Mouse (Mus musculus) ovary, postnatal 36 days (tissue): ENCODE data around the gene Cilp2.
A peak's percentile ranks its signal among the peaks of the same experiment; 100 is the strongest.

Source experiments
- DNase-seq: peaks from one replicate; pipeline ENCODE4 v3.0.0; 2022; ENCODE audit warnings: low spot score, mixed read lengths

The Cilp2 gene

DNA sequence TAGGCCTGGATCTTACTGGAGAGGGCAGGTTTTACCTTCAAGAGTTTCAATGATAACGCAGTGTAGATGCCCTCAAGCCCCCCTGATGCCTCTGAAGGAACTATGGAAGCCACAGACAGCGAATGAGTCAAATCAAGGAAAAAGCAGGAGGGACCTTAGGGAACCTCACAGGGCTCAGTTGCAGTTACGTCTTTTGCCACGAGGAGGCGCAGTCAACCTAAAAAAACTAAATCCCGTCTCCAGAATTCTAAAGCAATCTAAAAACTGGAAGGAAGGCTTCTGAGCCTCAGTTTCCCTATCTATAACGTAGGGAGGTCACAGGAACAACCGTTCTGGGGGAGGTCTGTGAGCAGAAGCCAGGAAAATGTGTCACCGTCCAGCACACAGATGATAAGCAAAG is 13.3 kb downstream of the Cilp2 start:
- DNase-seq = peak; percentile 46

GRCm38 (mm10) chr8:69870907-69871306 is 16.6 kb downstream of the Cilp2 start:
- no peak for DNase-seq

- no peak for DNase-seq
These were observed 17.3 kb downstream of the Cilp2 start for GRCm38 (mm10) chr8:69870003-69870765.

GRCm38 (mm10) chr8:69867696-69868326 is 19.7 kb downstream of the Cilp2 start:
- no peak for DNase-seq

DNA sequence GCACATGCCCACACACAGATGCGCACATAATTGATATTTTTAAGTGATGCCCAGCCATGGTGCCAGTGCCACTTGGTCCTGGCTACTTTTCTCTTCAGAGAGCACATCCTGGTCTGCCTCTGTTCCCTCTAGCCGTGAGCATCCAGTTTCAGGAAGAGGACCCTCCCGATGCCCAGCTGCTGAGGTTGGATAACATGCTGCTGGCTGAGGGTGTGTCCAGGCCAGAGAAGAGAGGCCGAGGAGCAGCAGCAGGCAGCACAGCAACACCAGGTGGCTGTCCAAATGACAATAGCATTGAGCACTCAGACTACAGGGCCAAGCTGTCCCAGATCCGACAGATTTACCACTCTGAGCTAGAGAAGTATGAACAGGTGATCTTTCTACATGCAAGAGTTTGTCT is 23.3 kb downstream of the Cilp2 start:
- no peak for DNase-seq

DNA sequence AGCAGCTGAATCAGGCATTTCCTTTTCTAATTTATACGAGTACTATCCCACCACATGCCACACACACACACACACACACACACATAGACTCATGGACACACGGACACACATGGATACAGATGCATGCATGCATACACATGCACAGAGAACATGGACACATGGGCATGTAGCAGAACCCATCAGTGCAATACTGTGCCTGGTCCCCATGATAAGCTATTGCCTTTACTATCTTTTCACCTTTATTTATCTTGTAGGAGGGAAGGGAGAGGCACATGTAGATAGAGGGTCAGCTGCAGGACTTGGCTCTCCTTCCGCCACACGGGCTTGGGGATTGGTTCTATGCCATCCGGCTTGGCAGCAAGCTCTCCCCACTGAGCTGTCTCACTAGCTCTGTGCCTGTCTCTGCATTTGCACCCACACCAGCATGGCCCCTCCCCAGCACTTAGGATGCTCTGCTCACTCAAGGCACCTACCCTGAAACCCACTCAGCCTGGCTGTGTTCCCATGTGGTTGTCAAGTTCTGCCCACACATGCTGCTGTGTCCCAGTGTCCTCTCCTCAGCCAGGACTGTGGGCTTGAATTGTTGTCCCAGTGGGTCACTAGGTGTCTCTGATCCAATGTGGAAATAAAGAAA is 24.0 kb downstream of the Cilp2 start:
- DNase-seq = no peak

GRCm38 (mm10) chr8:69861251-69861650 is 26.2 kb downstream of the Cilp2 start:
- no peak for DNase-seq

DNA sequence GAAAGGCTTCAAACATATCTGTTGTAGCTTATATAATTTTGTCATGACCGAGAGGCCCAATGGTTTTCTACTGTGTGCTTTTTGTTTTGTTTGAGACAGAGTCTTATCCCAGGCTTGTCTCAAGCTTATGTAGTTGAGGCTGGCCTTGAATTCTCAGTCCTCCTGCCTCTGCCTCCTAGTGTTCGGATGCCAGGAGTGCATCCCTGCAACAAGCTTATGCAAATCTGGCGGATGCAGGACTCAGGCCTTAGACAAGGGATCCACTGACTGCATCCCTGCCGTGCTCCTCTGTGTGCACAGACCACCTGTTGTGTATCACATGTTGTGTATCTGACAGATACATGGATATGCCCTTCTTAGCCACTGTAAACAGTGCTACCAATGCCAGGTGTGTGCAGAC is 26.7 kb downstream of the Cilp2 start:
- no peak for DNase-seq

- DNase-seq = no peak
These were observed 33.6 kb downstream of the Cilp2 start for GRCm38 (mm10) chr8:69853869-69854268.

DNA sequence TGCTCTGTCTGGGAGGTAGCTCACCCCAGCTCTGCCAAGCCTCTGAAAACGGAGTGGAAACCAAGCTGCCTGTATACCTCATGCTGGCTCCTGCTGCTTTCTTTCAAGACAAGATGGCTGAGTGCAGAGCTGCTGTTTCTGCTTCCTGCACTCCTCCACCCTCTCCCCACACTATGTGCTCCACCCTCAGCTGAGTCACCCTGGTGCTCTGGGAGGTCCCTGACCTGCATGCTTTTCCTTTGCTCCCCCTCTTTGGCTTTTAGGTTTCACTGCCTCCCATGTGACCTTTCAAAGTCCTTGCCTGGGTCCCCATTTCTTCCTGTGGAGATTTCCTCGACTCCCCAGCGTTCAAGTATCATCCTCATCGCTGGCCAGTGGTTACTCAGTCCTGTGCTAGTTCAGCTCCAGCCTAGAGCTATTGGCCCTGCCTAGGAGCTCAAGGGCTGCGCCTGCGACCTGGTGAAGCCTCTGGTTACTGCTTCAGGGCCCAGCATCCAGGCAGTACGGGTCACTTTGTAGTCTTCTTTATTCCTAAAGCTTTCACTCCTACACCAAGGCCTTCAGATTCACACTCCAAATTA is 36.5 kb downstream of the Cilp2 start:
- no peak for DNase-seq

DNA sequence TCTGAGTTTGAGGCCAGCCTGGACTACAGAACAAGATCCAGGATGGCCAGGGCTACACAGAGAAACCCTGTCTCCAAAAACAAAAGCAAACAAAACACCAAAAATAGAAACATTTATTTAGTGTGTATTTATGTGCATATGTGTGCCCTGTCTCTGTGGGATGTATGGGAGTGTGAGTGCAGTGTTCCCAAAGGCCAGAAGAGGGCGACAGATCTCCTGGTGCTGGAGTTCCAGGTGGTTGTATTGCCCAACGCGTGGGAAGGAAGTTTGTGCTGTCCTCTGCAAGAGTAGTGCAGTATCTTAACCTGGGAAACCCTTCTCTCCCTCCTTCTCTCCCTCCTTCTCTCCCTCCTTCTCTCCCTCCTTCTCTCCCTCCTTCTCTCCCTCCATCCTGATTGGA is 37.6 kb downstream of the Cilp2 start:
- DNase-seq = no peak

DNA sequence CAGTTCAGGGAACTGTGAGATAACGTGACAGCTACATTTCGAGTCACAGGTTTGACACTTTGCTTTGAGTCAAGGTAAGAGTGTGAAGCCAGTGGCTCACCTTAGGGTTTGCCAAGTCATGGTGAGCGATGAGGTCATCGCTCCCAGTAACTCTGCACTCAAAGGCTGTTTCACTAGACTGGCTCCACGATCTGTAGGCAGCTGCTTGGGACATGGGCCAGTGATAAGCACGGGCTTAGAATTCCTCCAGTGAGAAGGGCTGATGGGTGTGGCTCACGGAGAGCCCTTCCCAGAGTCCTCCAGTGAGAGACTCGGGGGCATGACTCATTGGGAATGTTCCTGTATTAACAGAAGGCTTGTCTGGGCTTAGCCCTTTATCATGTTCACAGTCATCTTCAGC is 38.5 kb downstream of the Cilp2 start:
- DNase-seq = no peak

- no peak for DNase-seq
These were observed 40.1 kb downstream of the Cilp2 start for GRCm38 (mm10) chr8:69847167-69848065.

DNA sequence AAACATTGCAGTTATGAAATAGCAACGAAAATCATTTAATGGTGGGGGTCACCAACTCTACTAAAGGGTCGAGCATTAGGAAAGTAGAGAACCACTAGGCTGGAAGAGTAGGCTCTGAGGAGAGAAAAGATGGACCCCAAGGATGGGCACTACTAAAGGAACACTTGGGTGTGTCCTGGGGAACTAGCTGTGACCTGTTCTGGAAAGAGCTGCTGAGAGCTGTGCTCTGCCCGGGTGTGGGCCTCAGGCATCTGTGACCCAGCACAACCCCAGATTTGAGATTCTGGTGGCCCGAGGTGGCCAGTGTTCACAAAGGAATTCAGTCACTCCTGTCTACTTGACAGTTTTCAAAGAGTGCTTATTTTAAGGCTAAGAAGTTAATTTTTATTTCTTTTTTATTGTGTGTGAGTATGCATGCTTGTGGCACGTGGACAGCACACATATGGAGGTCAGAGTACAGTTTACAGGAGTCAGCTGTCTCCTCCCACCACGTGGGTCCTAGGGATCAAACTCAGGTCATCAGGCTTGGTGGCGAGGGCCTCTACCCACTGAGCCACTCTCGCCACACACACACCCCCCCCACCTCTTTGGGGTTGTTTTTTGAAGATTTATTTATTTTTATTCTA is 50.3 kb downstream of the Cilp2 start:
- DNase-seq = no peak

DNA sequence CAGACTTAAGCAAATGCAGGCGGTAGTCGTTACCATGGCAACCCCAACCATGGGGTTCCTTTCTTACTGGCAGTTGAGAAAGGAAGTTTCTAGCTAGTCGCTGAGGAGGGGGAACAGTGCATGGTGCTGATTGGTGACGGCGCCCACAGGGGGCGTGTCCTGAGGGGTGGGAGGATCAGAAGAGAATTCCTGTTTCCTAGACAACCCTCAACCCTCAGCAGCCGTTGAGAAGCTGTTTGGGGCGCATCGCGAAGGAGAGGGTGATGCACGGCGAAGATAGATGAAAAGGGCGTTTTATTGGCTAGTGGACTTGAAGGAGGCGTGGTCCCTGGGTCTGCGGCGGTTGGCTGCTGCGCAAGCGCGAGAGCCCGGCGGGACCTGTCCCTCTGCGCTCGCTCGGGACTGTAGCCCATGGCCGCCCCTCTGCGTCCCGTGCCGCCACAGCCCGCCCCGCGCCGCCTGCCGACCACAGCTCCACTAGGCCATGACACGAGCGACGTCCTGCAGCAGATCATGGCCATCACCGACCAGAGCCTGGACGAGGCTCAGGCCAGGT is 55.1 kb downstream of the Cilp2 start, which contains the start of gene Pbx4:
TSS of gene Pbx4 (plus strand) at position 194 of the 556 bp plus-strand sequence.
- DNase-seq = peak; percentile 84
